Mouse (Mus musculus): ENCODE measurements around the gene Kcne4. TPM values are rescaled to one million over a fixed set of nuclear protein-coding genes. Genes with fewer than 3 reads are reported as not detected.

Gene Kcne4
- total RNA-seq (2023): not detected in 4 replicates

DNA sequence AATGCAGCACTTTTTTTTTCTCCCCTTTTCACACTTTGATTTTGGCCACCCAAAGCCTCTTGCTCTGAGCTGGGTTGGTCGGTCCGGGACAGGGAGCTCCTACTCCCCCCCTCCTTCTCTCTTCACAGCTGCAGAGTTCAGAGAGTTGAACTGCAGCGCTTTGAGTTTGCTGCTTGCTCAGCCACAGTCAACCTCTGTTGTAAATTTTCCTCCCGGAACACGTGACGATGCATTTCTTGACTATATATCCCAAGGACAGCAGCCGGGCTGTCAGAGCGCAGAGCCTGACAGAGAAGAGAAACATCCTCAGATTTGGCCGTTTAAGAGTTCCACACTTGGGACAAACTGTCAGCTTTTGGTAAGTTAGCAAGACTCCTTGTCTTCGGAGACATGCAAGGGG is at the start of gene Kcne4:
Gene Kcne4 (plus strand): TSS at position 120 of the 400 bp plus-strand sequence.

Other genes with a start within 250 kb of the Kcne4 start
- gene Acsl3, start 158.9 kb upstream of the Kcne4 start, total RNA-seq (2023): 10.5 to 16.8 TPM (median 13.4 TPM) in 4 replicates
- 19.3 to 21.7 TPM (median 20.4 TPM) in 4 replicates for gene Utp14b, start 158.7 kb upstream of the Kcne4 start, total RNA-seq (2023)

All from B cell, adult 62 days (primary cell).